Mouse (Mus musculus): Measurements from ENCODE around the gene Wscd1.
"Not testable (repeated sequence)": the region's sequence is repeated elsewhere in the genome, so short reads cannot be mapped to it uniquely, and the experiment has no call there.

Wscd1 gene

GRCm38 (mm10) chr11:71770479-71770878, 20.8 kb downstream of the Wscd1 start:
- DNase-seq (ENCODE audit: low read depth), result no peak

- DNase-seq (ENCODE audit: low read depth), result no peak
Measured at GRCm38 (mm10) chr11:71771074-71771473, 21.4 kb downstream of the Wscd1 start.

DNA sequence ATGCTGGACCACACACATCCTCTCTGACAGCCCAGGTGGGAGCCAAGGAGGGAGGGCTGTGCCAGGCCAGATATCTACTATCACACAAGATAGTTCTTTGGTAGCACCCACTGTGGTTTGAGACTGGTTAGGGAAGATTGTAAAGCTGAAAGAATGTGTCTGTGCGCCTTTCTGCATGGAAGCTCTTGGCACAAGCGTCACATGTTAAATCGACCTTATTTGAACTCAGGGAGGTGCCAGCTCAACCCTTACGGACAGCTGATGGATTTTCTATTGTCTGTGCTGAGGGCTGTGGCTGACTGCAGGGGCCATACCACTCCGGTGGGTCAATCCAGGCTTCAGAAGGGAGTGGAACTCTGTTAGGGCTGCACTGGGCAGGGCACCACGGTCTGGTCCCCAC, 22.3 kb downstream of the Wscd1 start:
- no peak for DNase-seq (ENCODE audit: low read depth)

DNA sequence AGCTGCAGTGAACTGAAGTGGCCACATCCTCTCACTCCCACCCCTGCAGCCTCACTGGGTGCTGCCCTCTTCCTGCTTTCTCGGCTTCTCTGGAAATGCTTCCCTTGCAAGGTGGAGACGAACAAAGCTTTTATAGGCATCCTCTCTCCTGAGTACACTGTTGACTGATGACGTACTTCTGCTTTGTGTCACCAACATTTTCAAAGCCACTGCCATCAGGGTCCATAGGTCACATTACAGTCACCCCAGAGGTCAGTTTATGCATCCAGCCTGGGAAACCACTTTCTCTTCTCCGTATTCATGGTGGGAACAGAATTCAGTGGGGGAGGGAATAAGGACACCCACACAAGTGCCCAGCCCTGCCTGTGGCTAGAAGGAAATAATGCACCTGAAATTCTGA, 23.1 kb downstream of the Wscd1 start:
- DNase-seq (ENCODE audit: low read depth), result no peak

DNA sequence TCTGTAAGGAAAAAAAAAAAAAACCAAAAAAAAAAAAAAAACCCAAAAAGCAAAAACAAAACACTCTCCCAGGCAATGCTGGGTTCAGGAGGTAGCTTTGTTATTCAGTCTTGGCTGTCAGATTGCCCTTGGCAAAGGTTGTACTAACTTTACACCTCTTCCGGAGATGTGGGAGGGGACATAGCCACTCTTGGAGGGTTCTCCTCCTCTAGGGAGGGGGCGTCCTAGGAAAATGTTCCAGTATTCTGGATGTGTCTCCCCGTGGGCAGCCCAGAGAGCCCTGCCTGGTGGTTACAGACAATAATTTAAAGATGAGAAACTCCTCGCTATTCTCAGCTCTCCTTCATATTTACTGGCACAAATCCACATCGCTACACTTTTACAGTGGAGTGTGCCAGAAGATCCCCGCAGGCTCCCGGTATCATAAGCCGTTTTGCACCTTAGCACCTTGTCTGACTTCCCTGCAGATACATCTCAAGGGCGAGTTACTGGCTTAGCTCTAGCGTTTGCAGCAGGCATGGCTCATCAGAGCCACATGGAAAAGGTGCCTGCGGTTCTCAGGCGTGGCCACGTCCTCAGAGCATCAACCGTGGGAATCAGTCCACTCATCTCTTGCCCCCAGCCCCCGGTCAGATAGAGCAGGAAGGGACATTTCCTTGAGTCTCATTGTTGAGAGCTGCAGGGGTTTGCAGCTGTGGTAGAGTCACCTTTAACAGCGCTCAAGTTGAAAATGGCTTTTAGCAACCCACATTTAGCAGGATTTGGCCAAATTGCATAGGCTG, 24.5 kb downstream of the Wscd1 start:
- no peak for DNase-seq (ENCODE audit: low read depth)

GRCm38 (mm10) chr11:71775056-71775455, 25.3 kb downstream of the Wscd1 start:
- no peak for DNase-seq (ENCODE audit: low read depth)

- no peak for DNase-seq (ENCODE audit: low read depth)
Measured at GRCm38 (mm10) chr11:71779642-71780041, 29.9 kb downstream of the Wscd1 start.

DNA sequence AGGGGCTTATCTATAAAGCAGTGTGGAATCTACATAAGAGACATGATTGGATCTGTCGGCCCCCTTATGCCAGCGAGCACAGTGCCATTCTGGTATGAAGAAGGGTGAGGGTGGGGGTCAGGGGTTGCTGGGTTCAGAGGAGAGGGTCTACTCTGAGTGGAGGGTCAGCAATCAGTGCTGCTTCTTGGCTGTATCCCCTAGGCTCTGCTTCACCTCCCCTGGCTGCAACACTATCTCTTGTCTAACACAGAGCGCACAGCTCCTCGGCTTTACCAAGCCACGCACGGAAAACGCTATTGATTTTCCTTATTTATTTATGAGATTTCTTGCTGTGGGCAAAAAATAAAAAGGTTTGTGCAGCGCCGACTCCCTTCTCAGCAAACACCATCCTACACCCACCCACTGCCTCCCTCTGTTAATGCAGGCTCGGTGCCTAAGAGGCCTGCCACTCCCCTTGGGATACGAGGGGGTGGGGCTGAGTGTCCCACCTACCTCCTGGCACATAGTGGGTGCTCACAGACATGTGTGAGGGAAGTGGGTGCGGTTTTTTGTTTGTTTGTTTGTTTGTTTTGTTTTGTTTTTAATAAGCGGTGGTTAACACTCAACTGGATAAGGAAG, 32.1 kb downstream of the Wscd1 start:
- DNase-seq (ENCODE audit: low read depth), result no peak

GRCm38 (mm10) chr11:71785499-71785898, 35.8 kb downstream of the Wscd1 start:
- DNase-seq (ENCODE audit: low read depth), result no peak

GRCm38 (mm10) chr11:71788209-71788608, 38.5 kb downstream of the Wscd1 start:
- no peak for DNase-seq (ENCODE audit: low read depth)

DNA sequence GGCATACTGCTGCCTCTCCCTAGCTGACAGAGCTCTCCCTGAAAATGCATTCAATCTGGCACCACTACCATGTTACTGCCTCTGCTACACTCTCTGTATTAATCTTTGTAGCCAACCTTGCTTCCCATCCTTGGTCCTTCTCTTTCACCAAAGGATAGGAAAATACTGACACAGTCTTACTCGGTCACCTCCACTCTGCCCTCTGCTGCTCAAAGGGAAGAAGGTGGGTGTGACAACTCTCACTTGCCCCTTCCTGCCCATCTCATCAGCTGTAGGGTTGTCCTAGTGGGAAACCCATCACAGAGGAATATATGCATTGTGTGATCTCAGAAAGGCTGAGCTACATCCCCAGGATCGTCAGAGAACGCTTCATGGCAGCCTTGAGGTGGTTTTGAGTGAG, 40.5 kb downstream of the Wscd1 start:
- DNase-seq (ENCODE audit: low read depth), result no peak

- no peak for DNase-seq (ENCODE audit: low read depth)
Measured at GRCm38 (mm10) chr11:71799206-71799605, 49.5 kb downstream of the Wscd1 start.

- DNase-seq (ENCODE audit: low read depth), result no peak
Measured at GRCm38 (mm10) chr11:71808521-71808920, 58.8 kb downstream of the Wscd1 start.

DNA sequence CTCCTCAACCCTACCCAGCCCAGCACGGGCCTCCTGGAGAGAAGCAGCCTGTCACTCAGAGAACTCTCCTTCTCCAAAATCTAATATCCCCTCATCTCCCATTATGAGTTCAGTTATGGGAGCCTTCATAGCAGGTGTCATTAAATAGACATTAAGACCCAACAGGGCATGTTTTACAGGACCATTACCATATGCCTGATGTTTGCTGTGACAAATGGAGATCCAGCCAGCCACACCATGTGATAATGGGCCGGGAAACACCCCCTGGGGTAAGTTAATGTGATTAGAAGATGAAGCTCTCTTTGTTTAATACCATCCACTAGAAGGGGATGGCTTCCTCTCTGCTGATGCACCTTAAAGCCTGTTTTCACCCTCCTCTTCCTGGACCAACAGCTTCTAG, 62.1 kb downstream of the Wscd1 start:
- DNase-seq (ENCODE audit: low read depth), result no peak

- DNase-seq (ENCODE audit: low read depth), result no peak
Measured at GRCm38 (mm10) chr11:71812921-71813320, 63.2 kb downstream of the Wscd1 start.

DNA sequence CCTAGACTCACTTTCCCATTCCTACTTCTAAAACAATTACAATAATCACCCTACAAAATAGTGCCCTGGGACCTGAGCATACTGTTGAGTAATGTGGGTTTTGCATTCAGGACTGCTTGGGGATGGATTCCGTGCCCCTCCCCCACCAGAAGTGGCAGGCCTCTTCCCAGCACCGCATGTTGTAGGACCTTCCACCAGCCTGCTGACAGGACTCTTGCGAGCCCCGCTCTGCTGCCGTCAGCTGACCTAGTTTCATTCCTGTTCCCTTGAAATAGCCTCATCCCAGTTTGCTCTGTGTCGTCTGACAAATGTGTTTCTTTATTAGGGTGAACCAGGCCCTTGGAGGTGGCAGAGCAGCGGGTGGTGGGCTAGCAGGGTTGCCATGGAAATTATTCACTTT, 64.8 kb downstream of the Wscd1 start:
- DNase-seq (ENCODE audit: low read depth), result no peak

DNA sequence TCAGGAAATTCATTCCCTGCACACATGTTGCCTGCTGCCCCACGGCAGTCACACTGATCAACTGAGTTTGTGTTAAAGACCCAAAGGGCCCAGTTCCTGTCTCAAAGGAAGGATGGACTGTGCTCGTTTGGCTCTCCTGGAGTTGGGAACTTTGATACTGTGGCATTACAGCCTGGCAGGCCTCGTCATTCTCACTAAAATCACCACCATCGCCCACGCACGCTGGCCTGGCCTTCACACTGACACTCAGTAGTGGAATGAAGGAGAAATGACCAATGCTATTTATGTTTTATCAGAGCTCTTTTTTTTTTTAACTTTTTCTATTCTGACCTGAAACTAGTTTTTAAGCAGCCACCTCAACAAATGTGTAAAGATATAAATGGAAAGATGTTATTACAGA, 65.6 kb downstream of the Wscd1 start:
- no peak for DNase-seq (ENCODE audit: low read depth)

DNA sequence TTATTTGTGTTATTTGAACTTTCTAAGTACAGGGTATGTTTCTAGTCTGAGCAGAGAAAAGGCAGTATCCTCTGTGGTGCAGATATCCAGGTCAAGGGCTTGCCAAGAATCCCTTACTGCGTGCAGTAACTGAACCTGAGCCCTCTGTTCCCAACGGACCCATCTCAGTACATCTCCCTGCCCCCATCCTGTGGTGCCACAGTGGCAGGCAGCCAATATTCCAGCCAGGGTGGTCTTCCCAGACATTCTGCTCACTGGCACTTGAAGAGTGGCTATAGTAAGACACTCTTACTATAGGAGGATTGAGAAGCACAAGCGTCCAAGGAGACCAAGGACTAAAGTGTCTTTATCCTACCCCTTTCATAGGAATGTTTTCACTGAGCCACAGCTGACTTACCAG, 67.2 kb downstream of the Wscd1 start:
- no peak for DNase-seq (ENCODE audit: low read depth)

GRCm38 (mm10) chr11:71817341-71817740, 67.6 kb downstream of the Wscd1 start:
- no peak for DNase-seq (ENCODE audit: low read depth)

DNA sequence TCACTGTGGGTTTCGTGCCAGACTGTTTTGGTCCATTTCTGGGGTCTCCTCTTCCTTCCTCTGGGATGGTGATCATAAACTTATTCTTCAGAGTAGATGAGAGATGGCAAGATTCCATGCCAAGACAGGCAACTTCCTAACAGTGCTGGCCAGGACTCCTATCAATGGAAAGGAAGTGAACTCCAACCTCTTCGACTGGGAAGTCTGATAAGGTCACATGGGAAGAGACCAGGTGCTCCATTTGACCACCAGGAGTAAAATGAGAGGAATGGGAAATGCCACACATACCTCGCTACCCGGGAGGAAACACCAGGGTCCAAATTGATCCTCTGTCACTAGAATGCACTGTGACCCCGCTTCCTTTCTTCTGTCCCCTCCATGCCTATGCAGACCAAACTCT, 68.4 kb downstream of the Wscd1 start:
- no peak for DNase-seq (ENCODE audit: low read depth)

DNA sequence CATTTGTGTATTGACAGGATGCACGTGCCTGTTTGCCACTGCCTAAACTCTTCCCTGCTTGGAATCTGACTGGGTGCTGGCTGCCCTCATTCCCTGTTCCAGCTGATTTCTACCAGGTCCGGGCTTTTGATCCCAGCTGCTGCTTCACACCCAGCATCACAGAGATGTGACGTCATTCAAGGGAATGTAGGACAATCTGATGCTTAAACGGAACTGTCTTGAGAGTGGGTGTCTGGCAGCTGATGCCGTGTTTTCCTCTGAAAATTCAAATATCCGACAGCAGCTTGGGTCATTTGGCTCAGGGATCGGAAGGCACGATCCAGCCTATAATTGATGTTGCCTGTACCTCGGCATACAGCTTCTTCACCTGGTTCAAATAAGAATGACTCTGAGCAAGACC, 70.2 kb downstream of the Wscd1 start:
- DNase-seq (ENCODE audit: low read depth), result no peak

DNA sequence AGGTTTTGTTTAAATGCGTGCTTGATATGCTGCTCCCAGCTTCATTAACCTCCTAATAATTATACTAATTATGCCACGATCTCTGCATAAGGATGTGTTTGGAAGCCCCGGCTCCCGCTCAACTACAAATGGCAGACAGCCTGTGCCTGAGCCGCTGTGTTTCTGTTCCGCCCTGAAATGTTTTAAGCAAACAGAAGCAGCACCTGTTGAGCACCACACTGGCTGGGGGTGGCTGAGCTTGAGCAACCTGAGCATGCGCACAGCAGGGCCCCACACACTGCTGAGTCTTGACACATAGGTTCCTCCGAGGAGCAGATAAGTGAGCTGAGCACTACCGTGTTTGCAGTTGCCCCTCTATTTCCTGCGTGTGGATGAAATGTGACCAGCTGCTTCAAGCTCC, 71.1 kb downstream of the Wscd1 start:
- DNase-seq (ENCODE audit: low read depth), result no peak

DNA sequence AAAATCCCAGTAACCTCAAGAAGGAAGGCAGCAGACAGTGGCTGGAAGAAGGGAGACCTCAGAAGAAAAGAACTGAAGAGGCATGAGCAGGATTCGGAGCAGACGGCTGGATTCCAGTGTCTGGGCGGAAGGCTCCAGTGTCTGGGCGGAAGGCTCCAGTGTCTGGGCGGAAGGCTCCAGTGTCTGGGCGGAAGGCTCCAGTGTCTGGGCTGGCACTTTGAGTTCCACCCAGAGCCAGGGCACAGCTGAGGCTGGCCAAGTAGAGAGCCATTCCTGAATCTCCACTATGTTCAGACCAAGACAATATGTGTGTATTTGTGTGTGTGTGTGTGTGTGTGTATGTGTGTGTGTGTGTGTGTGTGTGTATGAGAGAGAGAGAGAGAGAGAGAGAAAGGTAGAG, 71.8 kb downstream of the Wscd1 start:
- DNase-seq (ENCODE audit: low read depth), result not testable (repeated sequence)

DNA sequence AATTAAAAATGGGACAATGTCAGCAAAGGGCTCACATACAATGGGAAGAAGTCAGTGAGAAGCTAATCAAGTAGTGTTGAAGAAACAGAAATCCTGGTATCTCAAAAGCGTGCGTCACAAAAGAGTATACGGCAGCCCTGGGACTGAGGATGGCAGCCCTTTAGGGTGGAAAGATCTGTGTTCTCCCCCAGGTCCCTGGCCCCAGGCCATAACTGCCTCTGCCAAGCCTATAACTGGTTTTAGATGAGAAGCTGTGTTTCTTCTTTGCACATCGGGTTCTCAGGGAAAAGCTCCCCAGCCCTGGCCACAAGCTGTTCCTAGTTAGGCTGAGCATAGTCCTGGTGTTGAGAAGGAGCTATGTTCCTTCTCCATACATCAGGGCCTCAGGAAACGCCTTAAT, 72.3 kb downstream of the Wscd1 start:
- DNase-seq (ENCODE audit: low read depth), result no peak

Measured in 416B (cell line).